Mouse (Mus musculus) kidney, adult 2 months (tissue): ENCODE results near the gene Vgll4.

Source experiments
- CTCF ChIP-seq: fragments of 200-500 bp; conservative IDR thresholded peaks from 2 replicates; pipeline ENCODE4 v1.5.1; 2011; ENCODE audit warnings: low read depth, mild to moderate bottlenecking, control low read depth, low read length, moderate library complexity, mixed read lengths; ENCODE audit not compliant: insufficient read depth, insufficient read length
- POLR2A ChIP-seq: fragments of 200-500 bp; IDR thresholded peaks from one replicate; pipeline ENCODE4 v1.6.1; 2011; ENCODE audit warnings: low read depth, low read length, control low read depth

DNA sequence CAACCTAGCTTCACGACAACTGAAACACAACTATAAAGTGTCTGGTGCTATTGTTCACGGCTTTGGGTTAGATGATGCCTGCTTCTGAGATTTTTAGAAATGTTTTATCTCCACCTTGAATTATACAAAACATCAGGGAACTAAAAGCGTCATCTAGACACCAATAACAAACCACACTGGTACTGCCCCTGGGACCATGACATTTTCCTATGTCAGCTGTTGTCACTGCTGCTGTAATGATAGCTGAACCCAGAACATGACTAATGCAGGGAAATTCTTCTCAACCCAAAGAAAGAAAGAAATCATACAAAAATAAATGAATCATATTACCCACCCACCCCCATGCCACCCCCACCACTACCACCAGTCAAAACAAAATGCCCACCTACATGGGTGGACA is 65.0 kb downstream of the Vgll4 start:
- TF ChIP-seq CTCF (no peak), POLR2A (no peak)
